Mouse (Mus musculus) heart, postnatal 36 days (tissue): ENCODE results near the gene Kcnk10. TPM values are rescaled to one million over a fixed set of nuclear protein-coding genes. Genes with fewer than 3 reads are reported as not detected.
"Not testable (repeated sequence)": the region's sequence is repeated elsewhere in the genome, so short reads cannot be mapped to it uniquely, and the experiment has no call there.

Source experiments
- DNase-seq, 2 experiments: peaks; one replicate each; pipeline ENCODE4 v3.0.0; 2021 to 2022
- intact Hi-C: fragments of 180-260 bp; cut with DNase I; formaldehyde crosslinking; loops from one replicate; pipeline ENCODE4 v1.15.1; 2025
- total RNA-seq, 2 experiments: library from RNA; stranded (reverse); gene quantifications; 2 replicates each; pipeline ENCODE4 v1.2.3; 2021

The Kcnk10 gene
- under 1 TPM in 1 of 2 experiments, not detected in 1; 0.22 TPM for total RNA-seq

DNA sequence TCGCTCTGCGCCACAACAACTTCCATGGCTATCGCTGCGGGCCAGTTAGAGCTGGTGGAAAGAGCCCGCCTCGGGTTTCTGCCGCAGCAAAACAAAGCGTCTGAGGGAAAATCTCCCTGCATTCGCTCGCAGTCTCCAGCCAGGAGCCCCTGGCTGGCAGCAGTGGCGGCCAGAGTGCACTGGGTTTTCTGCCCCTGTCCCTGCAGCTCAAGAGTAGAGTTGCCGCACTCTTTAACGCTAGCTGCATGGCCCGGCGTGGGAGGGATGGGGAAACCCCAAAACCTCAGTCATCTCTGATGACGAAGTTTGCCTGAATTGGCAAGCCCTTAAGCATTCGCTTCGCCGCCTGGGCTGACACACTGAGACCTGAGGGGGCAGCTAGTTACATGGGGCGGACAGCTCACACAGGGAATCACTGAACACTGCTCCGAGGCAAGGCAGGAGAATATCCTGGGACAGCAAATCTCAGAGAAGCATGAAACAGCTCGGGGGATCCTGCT, at the start of gene Kcnk10:
TSS of gene Kcnk10 (minus strand) at position 450 of the 500 bp plus-strand sequence.
- no peak for DNase-seq
- intact Hi-C loops, result no loop called here

DNA sequence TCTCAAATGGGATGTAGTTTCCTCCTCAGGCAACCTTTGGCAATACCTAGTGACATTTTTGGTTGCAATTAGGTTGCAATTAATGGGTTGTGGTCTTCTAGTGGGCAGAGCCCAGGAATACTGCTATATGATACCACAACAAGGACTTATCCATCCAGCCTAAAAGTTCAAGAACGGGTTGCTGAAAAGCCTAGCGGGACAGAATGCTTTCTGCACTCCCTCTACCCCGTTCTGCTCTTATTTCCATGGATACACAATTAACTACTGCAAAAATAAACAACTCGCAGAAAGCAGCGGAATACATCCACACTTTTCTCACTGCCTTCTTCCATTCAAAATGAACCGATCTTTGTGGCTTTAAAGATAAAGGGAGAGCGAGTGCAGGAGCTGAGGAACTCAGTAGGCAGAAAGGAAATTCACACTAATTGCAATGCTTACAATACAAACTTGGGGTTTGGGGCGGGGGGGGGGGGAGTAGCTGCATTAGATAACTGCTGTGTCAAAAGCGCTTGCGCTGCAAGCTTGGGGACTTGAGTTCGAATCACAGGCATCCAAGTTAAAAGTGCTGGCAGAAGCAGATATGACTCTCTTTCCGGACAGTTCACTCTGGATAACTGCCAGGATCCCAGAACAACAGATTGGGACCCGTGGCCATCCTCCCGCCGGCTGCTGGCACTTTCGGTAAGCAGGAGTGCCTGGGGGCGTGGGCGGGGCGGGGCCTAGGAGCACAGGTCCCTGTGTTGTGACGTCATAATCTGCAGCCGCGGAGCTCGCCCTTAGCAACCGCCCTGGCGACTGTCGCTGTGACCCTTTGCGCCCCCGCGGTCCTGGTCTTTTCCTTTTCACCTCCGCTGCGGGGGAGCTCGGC, 49.5 kb upstream of the Kcnk10 start, which contains the start of gene Spata7:
TSS of gene Spata7 (plus strand) at position 766 of the 868 bp plus-strand sequence.
- DNase-seq, result peak; percentile 74 to 79
- intact Hi-C loops, result no loop called here

DNA sequence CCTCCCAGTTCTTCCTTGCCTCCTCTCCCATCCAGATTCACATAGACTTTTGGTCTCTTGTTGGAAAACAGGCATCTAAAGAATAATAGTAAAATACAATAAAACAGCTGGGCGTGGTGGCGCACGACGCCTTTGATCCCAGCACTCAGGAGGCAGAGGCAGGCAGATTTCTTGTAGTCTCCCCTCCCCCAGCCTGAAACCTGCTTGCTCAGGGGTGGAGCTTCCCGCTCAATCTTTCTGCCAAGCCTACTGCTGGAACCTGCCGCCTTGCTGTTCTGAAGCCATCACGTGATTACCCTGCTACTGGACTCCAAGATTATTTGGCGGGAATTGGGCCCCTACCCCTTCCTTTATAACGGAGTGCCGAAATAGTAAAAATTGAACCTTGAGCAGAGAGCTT, 45.2 kb upstream of the Kcnk10 start:
- intact Hi-C loops, result loop anchor here (5.0 kb wide), 1 partner anchor 301 kb away; no protein-coding TSS in a partner anchor
- DNase-seq, result not testable (repeated sequence)

GRCm38 (mm10) chr12:98620922-98621321, 42.8 kb upstream of the Kcnk10 start:
- not testable (repeated sequence) for DNase-seq
- intact Hi-C loops, result loop anchor here (5.0 kb wide), 1 partner anchor 299 kb away; no protein-coding TSS in a partner anchor

- no peak for DNase-seq
- intact Hi-C loops, result loop anchor here (5.0 kb wide), 1 partner anchor 337 kb away; no protein-coding TSS in a partner anchor
These were observed 41.4 kb upstream of the Kcnk10 start for GRCm38 (mm10) chr12:98619496-98619895.

DNA sequence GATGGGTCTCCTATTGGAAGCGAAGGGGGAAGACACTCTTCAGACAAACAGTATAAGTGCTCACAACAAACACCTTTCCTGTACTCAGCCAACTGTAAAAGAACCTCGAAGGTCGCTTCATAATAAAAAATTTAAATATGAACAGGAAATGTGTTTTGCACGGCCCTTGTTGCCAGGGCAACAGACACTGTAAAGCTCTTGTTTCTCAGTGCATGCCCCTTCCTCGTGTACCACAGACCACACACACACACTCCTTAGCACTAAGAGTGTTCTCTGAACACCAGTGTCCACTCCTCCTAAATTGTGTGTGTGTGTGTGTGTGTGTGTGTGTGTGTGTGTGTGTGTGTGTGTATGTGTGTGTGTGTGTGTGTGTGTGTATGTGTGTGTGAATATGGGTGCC, 37.6 kb upstream of the Kcnk10 start:
- intact Hi-C loops, result loop anchor here (5.0 kb wide), 1 partner anchor 333 kb away; no protein-coding TSS in a partner anchor
- no peak for DNase-seq

DNA sequence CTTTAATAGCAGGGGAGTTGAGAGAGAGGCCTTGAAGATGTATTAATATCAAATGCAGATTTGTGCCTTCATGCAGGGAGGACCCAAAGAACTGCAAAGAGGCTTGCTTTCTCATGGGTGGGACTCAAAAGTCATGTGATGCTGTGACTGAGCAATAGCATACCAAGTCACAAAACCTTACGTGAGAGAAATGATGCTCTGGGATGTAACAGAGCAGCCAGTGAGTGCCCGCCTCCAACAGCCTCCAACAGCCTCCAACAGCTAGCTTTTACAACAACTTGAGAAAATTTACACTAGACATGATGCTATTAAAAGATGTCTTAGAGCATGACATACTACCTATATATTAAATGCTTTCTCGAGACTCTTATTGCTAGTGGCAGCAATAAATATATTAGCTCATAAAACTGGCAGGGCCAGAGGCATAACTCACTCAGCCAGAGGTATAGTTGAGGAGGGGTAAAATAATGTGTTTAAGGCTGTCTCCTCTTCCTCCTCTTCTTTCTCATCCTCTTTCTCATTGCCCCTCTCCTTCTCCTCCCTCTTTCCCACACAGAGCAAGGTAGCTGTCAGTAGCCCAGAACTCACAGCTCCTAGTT, 36.9 kb upstream of the Kcnk10 start:
- DNase-seq, result no peak
- intact Hi-C loops, result loop anchor here (5.0 kb wide), 1 partner anchor 333 kb away; no protein-coding TSS in a partner anchor

GRCm38 (mm10) chr12:98610341-98610740, 32.2 kb upstream of the Kcnk10 start:
- intact Hi-C loops, result no loop called here

DNA sequence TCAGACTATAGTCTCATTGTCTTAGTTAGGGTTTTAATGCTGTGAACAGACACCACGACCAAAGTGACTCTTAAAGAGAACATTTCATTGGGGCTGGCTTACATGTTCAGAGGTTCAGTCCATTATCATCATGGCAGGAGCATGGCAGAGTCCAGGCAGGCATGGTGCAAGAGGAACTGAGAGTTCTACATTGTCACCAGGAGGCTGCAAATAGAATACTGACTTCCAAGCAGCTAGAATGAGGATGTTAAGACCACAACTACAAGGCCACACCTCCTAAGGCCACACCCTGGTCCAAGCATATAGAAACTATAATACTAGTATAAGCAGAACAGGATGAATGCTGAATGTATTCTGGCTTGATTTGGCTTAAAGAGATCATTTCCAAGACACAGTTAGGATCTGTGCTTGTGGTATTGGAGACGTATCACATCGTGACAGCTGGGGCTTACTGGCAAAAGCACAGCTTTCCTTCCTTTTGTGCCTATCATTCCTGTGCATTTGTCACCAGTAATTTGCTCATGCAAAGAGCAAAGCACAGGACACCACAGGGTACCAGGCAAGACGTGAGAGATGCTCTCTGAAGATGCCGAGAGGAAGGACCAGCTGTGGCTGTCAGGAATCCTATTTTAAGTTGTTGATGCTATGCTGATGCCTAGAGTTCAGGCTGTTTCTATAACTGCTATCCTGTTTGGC, 28.6 kb upstream of the Kcnk10 start:
- no peak for DNase-seq
- intact Hi-C loops, result no loop called here

More at GRCm38 (mm10) chr12:98610341-98610740, 32.2 kb upstream of the Kcnk10 start:
- no peak for DNase-seq

DNA sequence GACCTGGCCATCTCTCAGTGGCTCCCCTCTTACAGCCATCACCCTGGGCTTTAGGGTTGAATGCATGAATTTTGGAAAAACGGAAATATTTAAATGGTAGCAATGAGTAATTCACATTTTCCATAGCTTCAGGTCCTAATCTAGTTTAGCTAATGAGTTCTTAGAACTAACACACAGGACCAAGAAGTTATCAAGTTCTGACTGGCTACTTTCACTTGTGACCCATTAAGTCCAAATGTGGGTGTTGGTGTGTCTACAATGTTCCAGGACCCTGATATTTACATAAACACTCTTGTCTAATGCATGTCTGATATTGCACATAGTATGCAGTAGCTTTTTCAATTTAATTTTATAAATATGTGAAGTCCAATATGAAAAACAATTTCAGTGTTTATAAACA, 27.2 kb upstream of the Kcnk10 start:
- no peak for DNase-seq
- intact Hi-C loops, result no loop called here

DNA sequence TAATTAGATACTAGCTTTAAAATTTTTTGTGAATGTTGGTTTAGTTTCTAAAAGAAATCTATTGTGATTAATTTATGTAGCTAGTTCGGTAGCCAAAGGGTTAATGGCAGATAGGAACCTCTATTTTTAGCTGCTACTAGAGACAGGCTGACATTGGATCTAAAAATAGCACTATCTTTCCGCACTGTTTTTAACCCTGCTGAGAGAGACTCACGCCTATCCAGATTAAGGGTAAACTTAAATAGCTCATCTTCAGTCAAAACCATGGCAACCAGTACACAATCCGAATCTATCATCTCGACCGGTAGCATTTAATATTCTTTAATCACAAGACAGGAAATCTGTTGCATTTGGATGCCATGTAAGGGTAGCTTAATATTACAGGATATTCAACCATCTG, 24.0 kb upstream of the Kcnk10 start:
- DNase-seq, result peak in 1 of 2 experiments; percentile 2
- intact Hi-C loops, result no loop called here

DNA sequence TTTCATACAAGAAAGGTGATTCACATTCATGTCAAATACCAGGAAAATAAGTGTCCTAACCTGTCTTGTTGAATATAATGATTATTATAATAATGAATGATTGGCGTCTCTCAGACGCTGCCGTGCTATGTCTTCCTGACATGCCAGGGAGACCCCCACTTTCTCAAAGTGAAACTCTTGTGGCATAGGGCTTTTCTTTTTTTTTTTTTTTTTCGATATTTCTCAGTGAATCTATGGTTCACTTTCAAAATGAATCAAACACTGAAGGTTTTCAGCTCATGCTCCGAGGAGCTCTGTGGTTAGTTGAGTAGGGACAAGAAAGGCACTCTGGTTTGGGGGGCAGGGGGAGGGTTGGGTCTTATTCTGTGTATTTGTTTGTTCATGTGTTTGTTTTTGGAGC, 22.8 kb upstream of the Kcnk10 start:
- intact Hi-C loops, result no loop called here
- DNase-seq, result no peak

GRCm38 (mm10) chr12:98591016-98591415, 12.9 kb upstream of the Kcnk10 start:
- no peak for DNase-seq
- intact Hi-C loops, result no loop called here

DNA sequence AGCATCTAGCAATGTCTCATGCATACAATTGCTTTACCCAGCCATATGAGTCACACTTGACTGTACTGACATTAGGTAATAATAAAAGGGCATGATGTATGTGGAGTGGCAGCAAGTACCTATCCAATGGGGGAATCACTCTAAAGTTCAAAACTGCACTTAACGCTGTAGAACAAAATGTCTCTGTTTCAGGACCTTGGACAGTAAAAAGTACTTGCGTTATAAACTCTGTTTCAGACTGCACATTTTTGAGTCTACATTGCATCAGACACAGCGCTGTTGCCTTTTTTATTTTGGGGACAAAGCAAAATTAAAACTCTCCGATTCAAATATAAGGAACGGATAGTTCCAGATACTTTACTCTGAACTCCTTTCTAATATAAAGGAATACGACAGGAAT, 10.5 kb upstream of the Kcnk10 start:
- no peak for DNase-seq
- intact Hi-C loops, result no loop called here

DNA sequence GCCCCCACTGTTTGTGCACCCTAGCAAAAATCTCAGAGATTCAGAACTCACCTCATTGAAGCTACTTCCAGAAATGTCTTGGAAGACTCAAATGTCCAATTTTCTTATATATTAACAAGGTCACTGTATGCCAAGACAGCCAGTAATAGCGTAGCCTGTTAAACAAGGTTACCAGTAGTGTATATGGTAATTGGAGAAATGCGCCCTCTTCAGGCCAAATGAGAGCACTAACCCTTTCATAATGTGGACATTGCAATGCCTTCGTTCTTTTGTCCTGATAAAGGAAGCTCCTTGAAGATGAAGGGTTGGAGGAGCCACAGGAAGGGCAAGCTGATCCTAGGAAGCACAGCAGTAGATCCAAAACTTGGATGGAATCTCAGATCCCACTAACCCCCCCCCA, 7.2 kb upstream of the Kcnk10 start:
- intact Hi-C loops, result no loop called here
- no peak for DNase-seq

DNA sequence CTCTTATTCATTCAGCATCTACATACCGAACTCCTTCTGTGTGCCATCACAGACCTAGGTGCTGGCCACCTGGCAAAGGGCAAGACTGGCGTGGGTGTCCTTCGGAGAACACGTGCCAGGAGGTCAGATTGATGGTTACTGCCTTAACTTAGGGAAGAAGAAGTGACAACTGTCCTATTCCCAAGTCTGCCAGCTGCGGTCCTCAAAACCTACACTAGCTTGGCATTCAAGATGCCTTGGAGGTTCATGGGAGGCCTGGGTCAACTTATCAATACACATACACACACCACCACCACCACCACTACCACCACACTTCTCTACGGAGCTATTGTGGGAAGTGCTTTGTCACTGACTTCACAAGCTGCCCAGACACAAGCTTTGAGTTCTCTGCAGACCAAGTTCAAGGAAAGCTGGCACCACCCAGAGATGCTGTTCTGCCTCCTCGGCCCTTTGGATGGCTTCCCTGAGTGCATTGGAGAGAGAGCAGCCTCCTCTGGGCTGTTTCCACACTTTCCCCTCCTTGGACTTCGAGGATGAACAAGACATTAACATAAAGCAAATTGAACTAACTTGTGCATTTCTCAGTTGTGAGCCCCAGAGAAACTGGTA, 2.1 kb downstream of the Kcnk10 start:
- DNase-seq, result no peak
- intact Hi-C loops, result no loop called here

DNA sequence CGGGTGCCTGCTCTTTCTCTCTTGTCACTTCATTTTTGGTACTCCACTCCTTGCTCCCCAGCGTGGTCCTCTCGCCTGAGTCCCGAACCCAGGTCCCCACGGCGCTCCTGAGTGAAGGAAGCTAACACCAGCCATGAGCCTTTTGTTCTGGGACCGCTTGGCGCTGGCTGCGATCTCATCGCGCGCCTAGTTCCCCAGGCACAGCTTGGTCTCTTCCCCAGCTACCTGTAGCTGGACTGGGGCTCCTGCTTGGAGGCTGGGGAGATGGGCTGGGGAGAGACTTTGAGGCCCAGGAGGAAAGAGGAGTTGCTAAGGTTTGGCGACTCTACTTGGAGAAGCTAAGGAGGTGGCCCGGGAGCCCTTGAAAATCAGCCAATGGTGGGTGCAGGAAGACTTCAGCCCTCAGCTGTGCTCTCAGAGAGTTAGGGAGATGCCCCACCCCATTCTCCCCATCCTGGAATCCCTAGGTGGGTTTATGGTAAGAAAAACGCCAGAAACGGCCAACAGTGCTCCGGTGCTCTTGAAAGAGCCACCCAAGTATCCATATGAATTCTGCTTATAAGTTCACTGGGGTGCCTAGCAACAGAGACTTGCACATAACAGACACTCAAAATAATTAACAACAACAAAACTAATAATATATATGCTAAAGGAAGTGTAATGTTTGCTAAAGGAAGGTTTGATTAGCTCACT, 2.8 kb downstream of the Kcnk10 start:
- no peak for DNase-seq
- intact Hi-C loops, result no loop called here

DNA sequence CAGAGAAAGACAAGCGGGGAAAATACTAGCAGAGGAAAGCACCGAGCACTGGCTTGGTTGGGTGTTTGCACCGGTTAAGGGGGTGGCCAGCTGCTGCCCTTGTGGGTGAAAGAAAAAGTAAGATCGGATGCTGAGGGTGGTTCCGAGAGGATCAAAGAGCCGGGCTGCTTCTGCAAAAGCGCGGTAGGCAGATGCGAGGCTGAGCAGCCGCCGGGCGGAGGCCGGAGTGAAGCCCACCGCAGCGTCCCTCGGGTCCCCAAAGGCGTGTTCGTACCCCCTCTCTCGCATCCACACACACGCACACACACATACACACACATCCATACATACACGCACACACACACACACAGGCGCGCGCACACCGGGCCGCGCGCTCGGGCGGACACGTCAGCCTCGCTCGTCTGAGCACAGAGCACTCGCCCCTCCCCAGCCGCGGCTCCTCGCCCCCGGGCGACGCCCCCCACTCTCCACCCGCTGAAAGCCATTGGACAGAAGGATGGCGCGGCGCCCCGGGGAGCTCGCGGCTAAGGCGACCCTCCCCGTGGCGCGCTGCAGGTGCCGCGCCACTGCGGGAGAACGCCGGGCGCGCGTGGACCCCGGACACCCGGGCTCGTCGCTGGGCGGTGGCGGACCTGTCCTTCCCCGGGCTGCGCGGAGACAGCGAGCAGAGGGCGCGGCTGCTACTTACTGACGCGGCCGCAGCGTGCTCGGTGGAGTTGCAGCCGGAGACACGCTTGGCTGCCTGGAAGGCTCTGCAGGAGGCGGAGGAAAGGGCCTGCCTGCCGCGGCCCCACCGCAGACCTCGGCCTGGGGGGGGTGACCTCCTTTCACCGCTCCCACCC, 3.5 kb downstream of the Kcnk10 start:
- no peak for DNase-seq
- intact Hi-C loops, result no loop called here
